Mouse (Mus musculus) heart, adult 2 months (tissue): ENCODE data around the gene Tent5b.

Experiments used
- CTCF ChIP-seq: fragments of 200-600 bp; IDR thresholded peaks from 2 replicates; pipeline ENCODE4 v1.8.1; 2022; ENCODE audit warnings: antibody characterized with exemption, mild to moderate bottlenecking, moderate library complexity
- EP300 ChIP-seq: fragments of 200-500 bp; IDR thresholded peaks from 2 replicates; pipeline ENCODE4 v1.6.1; 2011; ENCODE audit warnings: low read depth, low read length, control low read depth; ENCODE audit not compliant: insufficient read depth
- POLR2A ChIP-seq: fragments of 200-500 bp; IDR thresholded peaks from 2 replicates; pipeline ENCODE4 v1.6.1; 2011; ENCODE audit warnings: mild to moderate bottlenecking, low read depth, low read length, control low read depth; ENCODE audit not compliant: insufficient read depth

GRCm38 (mm10) chr4:133496738-133497445 lies 17.0 kb downstream of the Tent5b start:
- TF ChIP-seq CTCF (no peak), POLR2A (no peak), EP300 (no peak)
